Mouse (Mus musculus) cortical plate, adult 2 months (tissue): ENCODE data around the gene Sf3b3. TPM values are rescaled to one million over a fixed set of nuclear protein-coding genes. Genes with fewer than 3 reads are reported as not detected.

Source experiments
- H3K27ac ChIP-seq: fragments of 200-500 bp; 2 replicates; pipeline ENCODE4 v1.5.1; 2012; ENCODE audit warnings: low read length, control low read depth, inconsistent platforms; ENCODE audit not compliant: insufficient read depth
- H3K4me1 ChIP-seq: fragments of 200-500 bp; 2 replicates; pipeline ENCODE4 v1.6.1; 2011; ENCODE audit warnings: low read length; ENCODE audit not compliant: control insufficient read depth, insufficient read depth
- H3K4me3 ChIP-seq: fragments of 200-500 bp; 2 replicates; pipeline ENCODE4 v1.5.1; 2011; ENCODE audit warnings: mild to moderate bottlenecking, low read length, control low read depth; ENCODE audit not compliant: insufficient read depth
- CTCF ChIP-seq: fragments of 200-500 bp; IDR thresholded peaks from 2 replicates; pipeline ENCODE4 v1.5.1; 2011; ENCODE audit warnings: mild to moderate bottlenecking, control low read depth, low read length; ENCODE audit not compliant: insufficient read depth; ENCODE audit errors: extremely low read depth
- POLR2A ChIP-seq: fragments of 200-500 bp; IDR thresholded peaks from 2 replicates; pipeline ENCODE4 v1.6.1; 2011; ENCODE audit warnings: mild to moderate bottlenecking, low read length, control low read depth; ENCODE audit not compliant: insufficient read depth; ENCODE audit errors: extremely low read depth
- polyA plus RNA-seq: library from polyadenylated mRNA; depleted of rRNA; stranded (reverse); fragments of >200 nt; gene quantifications from 2 replicates; pipeline ENCODE4 v1.2.3, GENCODE M21; 2012; rRNA removed

Sf3b3 gene
- polyA plus RNA-seq, 1 experiment, result 37.4 TPM

- no peak for TF ChIP-seq CTCF
- no peak for TF ChIP-seq POLR2A
- no peak overlapping the region for H3K27ac ChIP-seq
- H3K4me3 ChIP-seq, result no peak overlapping the region
- peaks cover 3% of the 10 kb centered on the region; the same call in 1 of the 2 replicates for H3K4me1 ChIP-seq
Observed at GRCm38 (mm10) chr8:110776335-110776734, 70.3 kb downstream of the Sf3b3 start.

- TF ChIP-seq CTCF (no peak), POLR2A (no peak)
- Histone ChIP-seq H3K4me1 (peaks cover 3% of the 10 kb centered on the region; the same call in 1 of the 2 replicates), H3K4me3 (no peak overlapping the region), H3K27ac (no peak overlapping the region)
Observed at GRCm38 (mm10) chr8:110775721-110776120, 70.9 kb downstream of the Sf3b3 start.

DNA sequence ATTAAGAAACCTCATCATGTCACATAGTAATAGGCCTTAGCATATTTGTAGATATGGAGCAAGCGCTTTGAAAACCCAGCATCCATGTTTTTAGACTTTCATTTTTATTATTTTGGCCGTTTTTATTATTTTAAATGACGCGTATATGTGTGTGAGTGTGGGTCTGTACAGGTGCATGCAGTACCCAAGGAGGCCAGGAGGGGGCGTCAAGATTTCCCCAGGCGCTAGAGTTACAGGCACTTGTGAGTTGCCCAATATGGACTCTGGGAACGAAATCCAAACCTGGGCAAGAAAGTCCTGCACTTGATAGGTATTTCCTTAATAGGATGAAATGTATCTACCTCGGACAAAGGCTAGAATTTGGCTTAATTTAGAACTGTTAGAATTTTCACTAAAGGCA lies 71.3 kb downstream of the Sf3b3 start:
- TF ChIP-seq POLR2A (no peak), CTCF (no peak)
- no peak overlapping the region for H3K27ac ChIP-seq
- H3K4me1 ChIP-seq, result peaks cover 3% of the 10 kb centered on the region; the same call in 1 of the 2 replicates
- no peak overlapping the region for H3K4me3 ChIP-seq

DNA sequence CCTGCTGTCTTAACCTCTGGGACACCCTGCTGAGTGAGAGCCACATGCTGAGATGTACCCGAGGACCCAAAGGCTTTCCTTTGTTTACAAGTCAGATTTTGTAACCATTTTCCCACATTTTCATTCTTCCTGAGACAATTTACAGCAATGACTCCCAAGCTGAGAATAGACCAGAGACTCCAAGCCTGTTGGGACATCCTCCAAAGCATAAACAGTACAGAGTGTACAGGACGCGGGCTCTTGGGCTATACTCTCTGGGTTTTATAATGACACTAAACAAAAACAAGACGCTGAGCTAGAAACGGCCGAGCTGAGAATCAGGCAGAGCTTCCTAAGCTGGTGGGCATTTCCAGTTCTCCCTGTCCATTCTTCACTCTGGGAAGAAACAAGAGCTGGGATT lies 71.9 kb downstream of the Sf3b3 start:
- H3K27ac ChIP-seq, result no peak overlapping the region
- no peak overlapping the region for H3K4me3 ChIP-seq
- peaks cover 3% of the 10 kb centered on the region; the same call in 1 of the 2 replicates for H3K4me1 ChIP-seq
- TF ChIP-seq CTCF (no peak), POLR2A (no peak)

- TF ChIP-seq POLR2A, result no peak
- TF ChIP-seq CTCF, result no peak
- Histone ChIP-seq H3K4me1 (peaks cover 3% of the 10 kb centered on the region; the same call in 1 of the 2 replicates), H3K27ac (no peak overlapping the region), H3K4me3 (no peak overlapping the region)
Observed at GRCm38 (mm10) chr8:110774047-110774446, 72.5 kb downstream of the Sf3b3 start.

DNA sequence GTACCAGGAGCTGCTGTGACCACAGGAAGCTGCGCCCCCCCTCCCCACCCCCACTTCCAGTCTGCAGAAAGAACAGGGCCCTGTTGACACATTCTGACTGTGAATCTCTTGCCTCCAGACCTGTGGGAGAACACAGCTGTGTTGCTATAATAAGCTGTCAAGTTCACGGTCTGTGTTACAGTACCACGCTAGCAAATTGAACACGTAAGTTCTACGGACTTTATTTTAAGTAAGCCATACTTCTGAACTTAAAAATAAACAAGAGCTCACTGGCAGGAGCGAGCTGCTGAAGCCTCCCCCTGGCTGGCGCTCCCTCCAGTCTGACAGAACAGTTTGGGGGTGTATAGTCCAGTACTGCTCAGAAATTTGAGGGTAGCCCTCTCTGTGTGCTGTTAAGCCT lies 74.1 kb downstream of the Sf3b3 start:
- H3K4me3 ChIP-seq, result no peak overlapping the region
- TF ChIP-seq CTCF (no peak), POLR2A (no peak)
- H3K27ac ChIP-seq, result no peak overlapping the region
- H3K4me1 ChIP-seq, result peaks cover 3% of the 10 kb centered on the region; the same call in 1 of the 2 replicates

GRCm38 (mm10) chr8:110767261-110767660 lies 79.3 kb downstream of the Sf3b3 start:
- Histone ChIP-seq H3K27ac (no peak overlapping the region), H3K4me1 (no peaks in the 10 kb centered on the region)
- no peak for TF ChIP-seq POLR2A
- no peak for TF ChIP-seq CTCF

GRCm38 (mm10) chr8:110764671-110765070 lies 81.9 kb downstream of the Sf3b3 start:
- no peaks in the 10 kb centered on the region for H3K4me1 ChIP-seq
- no peak overlapping the region for H3K27ac ChIP-seq
- TF ChIP-seq POLR2A (no peak), CTCF (no peak)
- H3K4me3 ChIP-seq, result no peak overlapping the region

More at GRCm38 (mm10) chr8:110767261-110767660, 79.3 kb downstream of the Sf3b3 start:
- H3K4me3 ChIP-seq, result no peak overlapping the region

- no peak for TF ChIP-seq POLR2A
- 0 out of 2 replicates have a peak, but pooled peaks have one; percentile 9 for TF ChIP-seq CTCF
- no peaks in the 10 kb centered on the region for H3K4me1 ChIP-seq
- H3K27ac ChIP-seq, result no peak overlapping the region
- H3K4me3 ChIP-seq, result no peak overlapping the region
Observed at GRCm38 (mm10) chr8:110761988-110762387, 84.6 kb downstream of the Sf3b3 start.

DNA sequence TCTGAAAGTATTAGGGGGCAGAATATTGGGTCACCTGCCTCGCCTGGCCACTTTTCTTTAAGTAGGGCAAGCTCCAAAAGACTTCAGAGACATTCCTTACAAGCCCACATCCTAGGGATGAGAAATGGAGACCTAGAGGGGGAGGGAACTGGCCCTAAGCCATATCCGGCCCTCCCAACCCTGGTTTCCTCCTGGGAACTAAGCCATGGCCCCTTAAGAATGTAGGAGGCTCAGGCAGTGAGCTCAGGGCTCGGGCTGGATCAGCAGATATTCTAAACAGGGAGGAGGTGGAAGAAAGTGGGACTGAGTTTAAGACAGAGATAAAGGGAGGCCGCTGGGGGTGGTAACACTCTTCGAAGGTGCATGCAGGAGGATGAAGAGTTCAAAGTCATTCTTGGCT lies 85.4 kb downstream of the Sf3b3 start:
- Histone ChIP-seq H3K27ac (no peak overlapping the region; the same call in 1 of the 2 replicates), H3K4me1 (peaks cover 3% of the 10 kb centered on the region; the same call in 1 of the 2 replicates), H3K4me3 (no peak overlapping the region)
- TF ChIP-seq POLR2A (no peak), CTCF (no peak)

GRCm38 (mm10) chr8:110760280-110760940 lies 86.2 kb downstream of the Sf3b3 start:
- TF ChIP-seq CTCF, result no peak
- no peak for TF ChIP-seq POLR2A
- H3K27ac ChIP-seq, result no peak overlapping the region
- peaks cover 3% of the 10 kb centered on the region; the same call in 1 of the 2 replicates for H3K4me1 ChIP-seq
- H3K4me3 ChIP-seq, result no peak overlapping the region

Other genes with a start within 250 kb of the Sf3b3 start
- 23.2 and 24.3 TPM in 2 replicates for gene Vac14, start 228.2 kb downstream of the Sf3b3 start, polyA plus RNA-seq
- 156 and 161 TPM in 2 replicates for gene Mtss1l, start 125.3 kb downstream of the Sf3b3 start, polyA plus RNA-seq
- 103 and 108 TPM in 2 replicates for gene Il34, start 40.9 kb downstream of the Sf3b3 start, polyA plus RNA-seq
- 41.8 and 42.9 TPM in 2 replicates for gene Cog4, start 187 bp downstream of the Sf3b3 start, polyA plus RNA-seq
- 18.0 and 18.2 TPM in 2 replicates for gene Fuk, start 55.7 kb upstream of the Sf3b3 start, polyA plus RNA-seq
- 57.8 and 64.8 TPM in 2 replicates for gene St3gal2, start 73.1 kb upstream of the Sf3b3 start, polyA plus RNA-seq
- 23.8 TPM in 2 replicates for gene Ddx19a, start 151.0 kb upstream of the Sf3b3 start, polyA plus RNA-seq
- 13.0 and 13.4 TPM in 2 replicates for gene Ddx19b, start 185.0 kb upstream of the Sf3b3 start, polyA plus RNA-seq
- gene Aars, start 186.4 kb upstream of the Sf3b3 start, polyA plus RNA-seq, result 70.9 and 71.7 TPM in 2 replicates
- not detected in 2 replicates for gene Exosc6, start 209.6 kb upstream of the Sf3b3 start, polyA plus RNA-seq
- 6.0 and 7.5 TPM in 2 replicates for gene Clec18a, start 245.6 kb upstream of the Sf3b3 start, polyA plus RNA-seq
- 14.7 and 15.8 TPM in 2 replicates for gene Pdpr, start 247.8 kb upstream of the Sf3b3 start, polyA plus RNA-seq